Mouse (Mus musculus) thymus, adult 2 months (tissue): ENCODE data around the gene Wt1.

Experiments
- CTCF ChIP-seq: fragments of 200-500 bp; IDR thresholded peaks from 2 replicates; pipeline ENCODE4 v1.5.1; 2012; ENCODE audit warnings: mild to moderate bottlenecking, control low read depth, low read length, moderate library complexity, borderline replicate concordance; ENCODE audit not compliant: control insufficient read depth, poor library complexity, insufficient read depth; ENCODE audit errors: extremely low read depth
- POLR2A ChIP-seq: fragments of 200-500 bp; IDR thresholded peaks from 2 replicates; pipeline ENCODE4 v1.6.1; 2012; ENCODE audit warnings: mild to moderate bottlenecking, low read length, control low read depth, moderate library complexity; ENCODE audit not compliant: control insufficient read depth, poor library complexity, insufficient read depth; ENCODE audit errors: extremely low read depth

DNA sequence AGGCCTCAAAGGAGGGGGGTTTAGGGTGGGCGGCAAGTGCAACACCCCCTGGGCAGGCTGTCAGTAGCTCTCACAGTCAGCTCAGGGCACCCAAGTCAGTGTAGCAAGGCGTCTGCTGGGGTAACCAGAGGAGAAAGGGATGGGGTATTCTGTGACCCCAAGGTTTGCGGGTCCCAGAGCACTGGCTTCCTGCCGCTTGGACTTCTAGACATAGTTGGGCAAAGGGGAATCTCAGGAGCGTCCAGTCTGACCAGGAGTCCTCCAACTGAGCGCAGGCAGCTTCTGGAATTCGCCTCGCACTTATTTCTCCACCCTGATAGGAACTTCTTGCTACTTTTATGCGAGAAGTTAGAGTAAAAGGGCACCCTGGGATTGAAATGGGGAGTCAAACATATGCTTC is 2.4 kb upstream of the Wt1 start:
- TF ChIP-seq CTCF (no peak), POLR2A (no peak)
